Mouse (Mus musculus): Measurements from ENCODE around the gene Rnf19b. TPM values are rescaled to one million over a fixed set of nuclear protein-coding genes. Genes with fewer than 3 reads are reported as not detected.

The Rnf19b gene
- total and polyA plus RNA-seq, 3 experiments: 10.8 to 76.9 (median 42.8) TPM

GRCm38 (mm10) chr4:129054757-129055156, 3.3 kb upstream of the Rnf19b start:
- DNase-seq (ENCODE audit: low spot score) (no peak), ATAC-seq (ENCODE audit: extremely low read depth, insufficient number of reproducible peaks, low FRiP score, poor library complexity, severe bottlenecking) (no peak)
- Histone ChIP-seq H3K4me3 (ENCODE audit: low read depth, low read length) (no peak overlapping the region), H3K4me1 (ENCODE audit: insufficient read depth, low read depth, low read length) (peaks cover 52% of the 10 kb centered on the region), H3K9me3 (replicated peaks) (no peaks in the 10 kb centered on the region), H3K36me3 (replicated peaks) (peaks cover 27% of the 10 kb centered on the region), H3K27me3 (ENCODE audit: insufficient read depth, low read length) (peaks cover 2% of the 10 kb centered on the region; the same call in 1 of the 2 replicates)
- TF ChIP-seq GATA1 (IDR thresholded peaks at IDR 0.05; ENCODE audit: borderline replicate concordance, low read length) (no peak), GATA2 (IDR thresholded peaks at IDR 0.05; ENCODE audit: borderline replicate concordance, low read depth, low read length) (no peak), CTCF (IDR thresholded peaks at IDR 0.05; ENCODE audit: low read depth, low read length) (no peak), TAL1 (conservative IDR thresholded peaks at IDR 0.05; ENCODE audit: low read depth, low read length) (no peak), POLR2AphosphoS5 (IDR thresholded peaks at IDR 0.05; ENCODE audit: insufficient replicate concordance, low read depth, low read length) (no peak)

GRCm38 (mm10) chr4:129055562-129055961, 2.5 kb upstream of the Rnf19b start:
- H3K36me3 ChIP-seq (replicated peaks): peaks cover 27% of the 10 kb centered on the region
- no peaks in the 10 kb centered on the region for H3K27me3 ChIP-seq (ENCODE audit: insufficient read depth, low read length)
- TF ChIP-seq TAL1 (conservative IDR thresholded peaks at IDR 0.05; ENCODE audit: low read depth, low read length) (no peak), GATA1 (IDR thresholded peaks at IDR 0.05; ENCODE audit: borderline replicate concordance, low read length) (no peak), GATA2 (IDR thresholded peaks at IDR 0.05; ENCODE audit: borderline replicate concordance, low read depth, low read length) (no peak), POLR2AphosphoS5 (IDR thresholded peaks at IDR 0.05; ENCODE audit: insufficient replicate concordance, low read depth, low read length) (no peak), CTCF (IDR thresholded peaks at IDR 0.05; ENCODE audit: low read depth, low read length) (no peak)
- DNase-seq (ENCODE audit: low spot score) (no peak), ATAC-seq (ENCODE audit: extremely low read depth, insufficient number of reproducible peaks, low FRiP score, poor library complexity, severe bottlenecking) (no peak)
- peaks cover 48% of the 10 kb centered on the region for H3K4me1 ChIP-seq (ENCODE audit: insufficient read depth, low read depth, low read length)
- no peak overlapping the region for H3K4me3 ChIP-seq (ENCODE audit: low read depth, low read length)
- no peaks in the 10 kb centered on the region for H3K9me3 ChIP-seq (replicated peaks)

GRCm38 (mm10) chr4:129057533-129058206, 401 bp upstream of the Rnf19b start:
- no peaks in the 10 kb centered on the region for H3K27me3 ChIP-seq (ENCODE audit: insufficient read depth, low read length)
- H3K4me3 ChIP-seq (ENCODE audit: low read depth, low read length): peak overlapping the region; percentile 97
- ATAC-seq (ENCODE audit: extremely low read depth, insufficient number of reproducible peaks, low FRiP score, poor library complexity, severe bottlenecking): peak; percentile 69
- H3K4me1 ChIP-seq (ENCODE audit: insufficient read depth, low read depth, low read length): peaks cover 44% of the 10 kb centered on the region
- no peaks in the 10 kb centered on the region for H3K9me3 ChIP-seq (replicated peaks)
- TF ChIP-seq POLR2AphosphoS5 (IDR thresholded peaks at IDR 0.05; ENCODE audit: insufficient replicate concordance, low read depth, low read length) (no peak), TAL1 (conservative IDR thresholded peaks at IDR 0.05; ENCODE audit: low read depth, low read length) (no peak), GATA1 (IDR thresholded peaks at IDR 0.05; ENCODE audit: borderline replicate concordance, low read length) (no peak), CTCF (IDR thresholded peaks at IDR 0.05; ENCODE audit: low read depth, low read length) (no peak), GATA2 (IDR thresholded peaks at IDR 0.05; ENCODE audit: borderline replicate concordance, low read depth, low read length) (no peak)
- peak; percentile 88 for DNase-seq (ENCODE audit: low spot score)
- peaks cover 28% of the 10 kb centered on the region for H3K36me3 ChIP-seq (replicated peaks)

- ATAC-seq (ENCODE audit: extremely low read depth, insufficient number of reproducible peaks, low FRiP score, poor library complexity, severe bottlenecking) (0 out of 2 replicates have a peak, but pooled peaks have one; percentile 32), DNase-seq (ENCODE audit: low spot score) (peak; percentile 33)
- peaks cover 50% of the 10 kb centered on the region for H3K4me1 ChIP-seq (ENCODE audit: insufficient read depth, low read depth, low read length)
Measured at GRCm38 (mm10) chr4:129059125-129059551, 1.1 kb downstream of the Rnf19b start.

GRCm38 (mm10) chr4:129059922-129060321, 1.9 kb downstream of the Rnf19b start:
- ATAC-seq (ENCODE audit: extremely low read depth, insufficient number of reproducible peaks, low FRiP score, poor library complexity, severe bottlenecking) (no peak), DNase-seq (ENCODE audit: low spot score) (no peak)
- H3K4me1 ChIP-seq (ENCODE audit: insufficient read depth, low read depth, low read length): peaks cover 51% of the 10 kb centered on the region

More at GRCm38 (mm10) chr4:129059125-129059551, 1.1 kb downstream of the Rnf19b start:
- no peaks in the 10 kb centered on the region for H3K27me3 ChIP-seq (ENCODE audit: insufficient read depth, low read length)
- H3K4me3 ChIP-seq (ENCODE audit: low read depth, low read length): peak overlapping the region; percentile 97
- H3K9me3 ChIP-seq (replicated peaks): no peaks in the 10 kb centered on the region
- peaks cover 28% of the 10 kb centered on the region for H3K36me3 ChIP-seq (replicated peaks)
- no peak for TF ChIP-seq GATA2 (IDR thresholded peaks at IDR 0.05; ENCODE audit: borderline replicate concordance, low read depth, low read length)
- no peak for TF ChIP-seq CTCF (IDR thresholded peaks at IDR 0.05; ENCODE audit: low read depth, low read length)
- TF ChIP-seq POLR2AphosphoS5 (IDR thresholded peaks at IDR 0.05; ENCODE audit: insufficient replicate concordance, low read depth, low read length): no peak
- TF ChIP-seq GATA1 (IDR thresholded peaks at IDR 0.05; ENCODE audit: borderline replicate concordance, low read length): no peak
- no peak for TF ChIP-seq TAL1 (conservative IDR thresholded peaks at IDR 0.05; ENCODE audit: low read depth, low read length)

GRCm38 (mm10) chr4:129061486-129061885, 3.4 kb downstream of the Rnf19b start:
- DNase-seq (ENCODE audit: low spot score): no peak
- no peak for ATAC-seq (ENCODE audit: extremely low read depth, insufficient number of reproducible peaks, low FRiP score, poor library complexity, severe bottlenecking)
- peaks cover 6% of the 10 kb centered on the region for H3K36me3 ChIP-seq (replicated peaks)
- TF ChIP-seq CTCF (IDR thresholded peaks at IDR 0.05; ENCODE audit: low read depth, low read length) (no peak), GATA2 (IDR thresholded peaks at IDR 0.05; ENCODE audit: borderline replicate concordance, low read depth, low read length) (no peak), GATA1 (IDR thresholded peaks at IDR 0.05; ENCODE audit: borderline replicate concordance, low read length) (no peak), TAL1 (conservative IDR thresholded peaks at IDR 0.05; ENCODE audit: low read depth, low read length) (no peak), POLR2AphosphoS5 (IDR thresholded peaks at IDR 0.05; ENCODE audit: insufficient replicate concordance, low read depth, low read length) (no peak)
- no peaks in the 10 kb centered on the region for H3K27me3 ChIP-seq (ENCODE audit: insufficient read depth, low read length)
- H3K9me3 ChIP-seq (replicated peaks): no peaks in the 10 kb centered on the region
- no peak overlapping the region for H3K4me3 ChIP-seq (ENCODE audit: low read depth, low read length)
- H3K4me1 ChIP-seq (ENCODE audit: insufficient read depth, low read depth, low read length): peaks cover 57% of the 10 kb centered on the region

More at GRCm38 (mm10) chr4:129059922-129060321, 1.9 kb downstream of the Rnf19b start:
- Histone ChIP-seq H3K4me3 (ENCODE audit: low read depth, low read length) (no peak overlapping the region; the same call in 1 of the 2 replicates), H3K9me3 (replicated peaks) (no peaks in the 10 kb centered on the region), H3K36me3 (replicated peaks) (peaks cover 21% of the 10 kb centered on the region), H3K27me3 (ENCODE audit: insufficient read depth, low read length) (no peaks in the 10 kb centered on the region)
- no peak for TF ChIP-seq GATA2 (IDR thresholded peaks at IDR 0.05; ENCODE audit: borderline replicate concordance, low read depth, low read length)
- no peak for TF ChIP-seq CTCF (IDR thresholded peaks at IDR 0.05; ENCODE audit: low read depth, low read length)
- TF ChIP-seq GATA1 (IDR thresholded peaks at IDR 0.05; ENCODE audit: borderline replicate concordance, low read length): no peak
- no peak for TF ChIP-seq TAL1 (conservative IDR thresholded peaks at IDR 0.05; ENCODE audit: low read depth, low read length)
- TF ChIP-seq POLR2AphosphoS5 (IDR thresholded peaks at IDR 0.05; ENCODE audit: insufficient replicate concordance, low read depth, low read length): no peak
